Mouse (Mus musculus) kidney, postnatal 10 days (tissue): ENCODE results near the gene Spata25.
"Not testable (repeated sequence)": the region's sequence is repeated elsewhere in the genome, so short reads cannot be mapped to it uniquely, and the experiment has no call there.

Source experiments
- DNase-seq: peaks from one replicate; pipeline ENCODE4 v3.0.0; 2021; ENCODE audit warnings: mixed read lengths

Spata25 gene

GRCm38 (mm10) chr2:164804533-164805331 is 23.6 kb downstream of the Spata25 start, which contains the start of the genes Acot8 and Zswim3:
Gene Acot8 (minus strand): TSS chr2:164804882.
Gene Zswim3 (plus strand): TSS chr2:164805098.
- peak; percentile 98 for DNase-seq

GRCm38 (mm10) chr2:164803921-164804313 is 24.4 kb downstream of the Spata25 start:
- DNase-seq = no peak

- DNase-seq = no peak
Measured at GRCm38 (mm10) chr2:164803201-164803920, 25.0 kb downstream of the Spata25 start.

GRCm38 (mm10) chr2:164800252-164801004 is 27.9 kb downstream of the Spata25 start:
- DNase-seq = peak; percentile 56

GRCm38 (mm10) chr2:164798554-164798953 is 29.8 kb downstream of the Spata25 start:
- DNase-seq = not testable (repeated sequence)

- DNase-seq = no peak
Measured at GRCm38 (mm10) chr2:164795868-164796267, 32.5 kb downstream of the Spata25 start.

- DNase-seq = peak; percentile 92
Measured at GRCm38 (mm10) chr2:164794293-164794692, 34.0 kb downstream of the Spata25 start.

GRCm38 (mm10) chr2:164793772-164794171 is 34.6 kb downstream of the Spata25 start:
- no peak for DNase-seq

GRCm38 (mm10) chr2:164793236-164793635 is 35.1 kb downstream of the Spata25 start:
- DNase-seq = peak; percentile 79

- DNase-seq = no peak
Measured at GRCm38 (mm10) chr2:164792400-164793190, 35.7 kb downstream of the Spata25 start.

- peak; percentile 28 for DNase-seq
Measured at GRCm38 (mm10) chr2:164791841-164792261, 36.5 kb downstream of the Spata25 start.

- DNase-seq = no peak
Measured at GRCm38 (mm10) chr2:164790451-164790850, 37.9 kb downstream of the Spata25 start.

GRCm38 (mm10) chr2:164788411-164788810 is 39.9 kb downstream of the Spata25 start:
- DNase-seq = no peak

- no peak for DNase-seq
Measured at GRCm38 (mm10) chr2:164787779-164788178, 40.6 kb downstream of the Spata25 start.

GRCm38 (mm10) chr2:164787032-164787431 is 41.3 kb downstream of the Spata25 start:
- DNase-seq = no peak

- DNase-seq = peak; percentile 29
Measured at GRCm38 (mm10) chr2:164786388-164786885, 41.9 kb downstream of the Spata25 start.

GRCm38 (mm10) chr2:164785481-164786387 is 42.6 kb downstream of the Spata25 start, which contains the start of gene Snx21:
Gene Snx21 (plus strand): TSS chr2:164785823.
- peak; percentile 94 for DNase-seq

GRCm38 (mm10) chr2:164784869-164785420 is 43.4 kb downstream of the Spata25 start:
- DNase-seq = no peak

GRCm38 (mm10) chr2:164783926-164784581 is 44.3 kb downstream of the Spata25 start:
- no peak for DNase-seq

- no peak for DNase-seq
Measured at GRCm38 (mm10) chr2:164781876-164782275, 46.5 kb downstream of the Spata25 start.
